Mouse (Mus musculus) liver, postnatal 0 days (tissue): ENCODE results near the gene Snx4.

Experiments used
- CTCF ChIP-seq: sonication (generic); IDR thresholded peaks from 2 replicates; pipeline ENCODE4 v1.5.1; 2016; ENCODE audit warnings: antibody characterized with exemption, low read depth
- EP300 ChIP-seq: IDR thresholded peaks from 2 replicates; pipeline ENCODE4 v1.6.1; 2016; ENCODE audit warnings: antibody characterized with exemption, low read depth, mild to moderate bottlenecking

DNA sequence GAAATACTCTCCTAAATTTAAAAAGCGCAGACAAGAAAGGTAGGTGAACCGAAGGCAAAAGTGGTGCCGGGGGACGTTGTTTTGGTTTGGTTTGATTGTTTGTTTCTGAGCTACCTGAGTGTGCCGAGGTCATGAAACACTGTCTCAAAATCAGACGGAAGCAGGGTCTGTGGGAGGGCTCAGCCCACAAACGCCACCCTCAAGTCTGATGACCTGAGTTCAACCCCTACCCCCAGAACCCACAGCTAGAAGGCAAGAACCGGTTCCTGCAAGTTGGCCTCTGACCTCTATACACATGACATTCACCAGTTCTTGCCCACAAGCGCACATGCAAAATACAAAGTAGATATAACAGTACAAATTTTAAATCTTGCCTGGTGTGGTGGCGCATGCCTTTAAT lies 86.4 kb downstream of the Snx4 start:
- TF ChIP-seq CTCF (no peak), EP300 (no peak)
